Mouse (Mus musculus) stomach, postnatal 0 days (tissue): ENCODE results near the gene Rhcg. TPM values are rescaled to one million over a fixed set of nuclear protein-coding genes. Genes with fewer than 3 reads are reported as not detected.

ENCODE experiments used
- ATAC-seq: fragments of 200-750 bp; cut with Nextera tagmentation; 2 replicates; pipeline ENCODE4 v1.8.0; 2017; ENCODE audit not compliant: low FRiP score, low TSS enrichment
- DNase-seq: peaks from one replicate; pipeline ENCODE4 v3.0.0-alpha.2; 2016; ENCODE audit warnings: low spot score
- H3K27ac ChIP-seq: fragments of 300-500 bp; sonication (generic); replicated peaks from 2 replicates; pipeline ENCODE4 v1.5.1; 2014; ENCODE audit warnings: mild to moderate bottlenecking, control low read depth
- H3K27me3 ChIP-seq: fragments of 300-500 bp; sonication (generic); 2 replicates; pipeline ENCODE4 v1.6.1; 2014; ENCODE audit warnings: low read length; ENCODE audit not compliant: control insufficient read depth, insufficient read depth
- H3K36me3 ChIP-seq: fragments of 300-500 bp; sonication (generic); 2 replicates; pipeline ENCODE4 v1.6.1; 2014; ENCODE audit warnings: low read length, mixed read lengths; ENCODE audit not compliant: control insufficient read depth, insufficient read depth
- H3K4me1 ChIP-seq: fragments of 300-500 bp; sonication (generic); replicated peaks from 2 replicates; pipeline ENCODE4 v1.6.1; 2014; ENCODE audit warnings: antibody characterized with exemption; ENCODE audit not compliant: control insufficient read depth, insufficient read depth
- H3K4me2 ChIP-seq: fragments of 300-500 bp; sonication (generic); replicated peaks from 2 replicates; pipeline ENCODE4 v1.6.1; 2014; ENCODE audit warnings: low read depth, mild to moderate bottlenecking, control low read depth, moderate library complexity
- H3K4me3 ChIP-seq: fragments of 300-500 bp; sonication (generic); 2 replicates; pipeline ENCODE4 v1.5.1; 2014; ENCODE audit warnings: low read depth, low read length, control low read depth
- H3K9ac ChIP-seq: fragments of 300-500 bp; sonication (generic); 2 replicates; pipeline ENCODE4 v1.6.1; 2014; ENCODE audit warnings: mild to moderate bottlenecking, low read length, control low read depth, mixed read lengths
- H3K9me3 ChIP-seq: fragments of 300-500 bp; sonication (generic); 2 replicates; pipeline ENCODE4 v1.6.1; 2016; ENCODE audit warnings: low read length; ENCODE audit not compliant: control insufficient read depth
- CTCF ChIP-seq: IDR thresholded peaks from 2 replicates; pipeline ENCODE4 v1.5.1; 2016; ENCODE audit warnings: antibody characterized with exemption, low read depth, mild to moderate bottlenecking, moderate library complexity
- EP300 ChIP-seq: optimal IDR thresholded peaks from 2 replicates; pipeline ENCODE3; 2016; ENCODE audit warnings: antibody characterized with exemption
- WGBS: fragments of 180-500 bp; shearing (Covaris S2); extraction: QIAGEN DNeasy Blood & Tissue Kit; methylation state at CpG from one replicate; pipeline ENCODE4 v1.1.7; 2014; 5-methylcytosine and 5-hydroxymethylcytosine counted together
- polyA plus RNA-seq: library from polyadenylated mRNA; unstranded; fragments of >200 nt; fragmentation: Nextera tagmentation; extraction: Ambion mirVana; gene quantifications from 2 replicates; pipeline ENCODE4 v1.2.1, GENCODE M21; 2015

The Rhcg gene
- polyA plus RNA-seq, 1 experiment from 2014 or later: 0.08 TPM

- Histone ChIP-seq H3K4me1 (no peaks in the 10 kb centered on the region), H3K27ac (no peak overlapping the region), H3K36me3 (no peaks in the 10 kb centered on the region), H3K27me3 (peaks cover 4% of the 10 kb centered on the region; the same call in 1 of the 2 replicates), H3K9me3 (no peaks in the 10 kb centered on the region), H3K4me2 (no peak overlapping the region), H3K4me3 (no peak overlapping the region), H3K9ac (no peak overlapping the region)
- 11% methylated on average over 6 of the region's 6 CpGs for WGBS
- TF ChIP-seq EP300 (no peak), CTCF (peak; percentile 80)
- ATAC-seq: peak; percentile 61
- DNase-seq: peak; percentile 57
Measured at GRCm38 (mm10) chr7:79612783-79613182, 4.7 kb downstream of the Rhcg start.

GRCm38 (mm10) chr7:79611901-79612300, 5.6 kb downstream of the Rhcg start:
- no peaks in the 10 kb centered on the region for H3K36me3 ChIP-seq
- 0 out of 2 replicates have a peak, but pooled peaks cover 2% of the 10 kb centered on the region for H3K27me3 ChIP-seq
- 75% methylated on average over 9 of the region's 9 CpGs for WGBS
- H3K27ac ChIP-seq: no peak overlapping the region
- H3K4me1 ChIP-seq: no peaks in the 10 kb centered on the region
- no peak overlapping the region for H3K4me3 ChIP-seq
- DNase-seq (no peak), ATAC-seq (no peak)
- TF ChIP-seq EP300 (no peak), CTCF (no peak)
- no peaks in the 10 kb centered on the region for H3K9me3 ChIP-seq
- H3K9ac ChIP-seq: no peak overlapping the region
- no peak overlapping the region for H3K4me2 ChIP-seq

GRCm38 (mm10) chr7:79607263-79607921, 10.1 kb downstream of the Rhcg start:
- TF ChIP-seq EP300 (no peak), CTCF (no peak)
- Histone ChIP-seq H3K36me3 (no peaks in the 10 kb centered on the region), H3K4me3 (peak overlapping the region; percentile 13; the same call in 1 of the 2 replicates), H3K4me1 (no peaks in the 10 kb centered on the region), H3K4me2 (peak overlapping the region; percentile 49), H3K27ac (no peak overlapping the region), H3K27me3 (0 out of 2 replicates have a peak, but pooled peaks cover 4% of the 10 kb centered on the region), H3K9me3 (no peaks in the 10 kb centered on the region), H3K9ac (0 out of 2 replicates have a peak overlapping the region, but pooled peaks have one; percentile 8)
- ATAC-seq (0 out of 2 replicates have a peak, but pooled peaks have one; percentile 32), DNase-seq (peak; percentile 30)
- WGBS: 1% methylated on average over 24 of the region's 25 CpGs

GRCm38 (mm10) chr7:79606766-79607165, 10.7 kb downstream of the Rhcg start:
- no peak for ATAC-seq
- WGBS: 41% methylated on average over 3 of the region's 3 CpGs
- no peak overlapping the region for H3K9ac ChIP-seq
- H3K4me2 ChIP-seq: no peak overlapping the region
- TF ChIP-seq CTCF: no peak
- TF ChIP-seq EP300: no peak
- H3K36me3 ChIP-seq: no peaks in the 10 kb centered on the region
- no peaks in the 10 kb centered on the region for H3K4me1 ChIP-seq
- DNase-seq: no peak
- 0 out of 2 replicates have a peak, but pooled peaks cover 4% of the 10 kb centered on the region for H3K27me3 ChIP-seq
- no peak overlapping the region for H3K27ac ChIP-seq
- H3K4me3 ChIP-seq: no peak overlapping the region
- H3K9me3 ChIP-seq: no peaks in the 10 kb centered on the region

GRCm38 (mm10) chr7:79602006-79602405, 15.5 kb downstream of the Rhcg start:
- Histone ChIP-seq H3K9ac (no peak overlapping the region), H3K36me3 (no peaks in the 10 kb centered on the region), H3K4me3 (no peak overlapping the region), H3K27ac (no peak overlapping the region), H3K27me3 (0 out of 2 replicates have a peak, but pooled peaks cover 2% of the 10 kb centered on the region), H3K4me1 (no peaks in the 10 kb centered on the region), H3K4me2 (no peak overlapping the region), H3K9me3 (no peaks in the 10 kb centered on the region)
- 47% methylated on average over 8 of the region's 8 CpGs for WGBS
- TF ChIP-seq EP300 (no peak), CTCF (no peak)
- ATAC-seq (no peak), DNase-seq (no peak)

GRCm38 (mm10) chr7:79600122-79600521, 17.3 kb downstream of the Rhcg start:
- Histone ChIP-seq H3K4me3 (no peak overlapping the region), H3K36me3 (no peaks in the 10 kb centered on the region), H3K27ac (no peak overlapping the region), H3K27me3 (no peaks in the 10 kb centered on the region), H3K4me1 (no peaks in the 10 kb centered on the region), H3K9me3 (no peaks in the 10 kb centered on the region), H3K4me2 (no peak overlapping the region), H3K9ac (no peak overlapping the region)
- WGBS: 78% methylated on average over 10 of the region's 10 CpGs
- ATAC-seq: no peak
- DNase-seq: no peak
- TF ChIP-seq EP300 (no peak), CTCF (no peak)
